Mouse (Mus musculus) embryonic facial prominence, embryonic 10.5 days (tissue): ENCODE data around the gene Gsc2. TPM values are rescaled to one million over a fixed set of nuclear protein-coding genes. Genes with fewer than 3 reads are reported as not detected.

Source experiments
- DNase-seq: peaks from one replicate; pipeline ENCODE4 v3.0.0-alpha.2; 2017; ENCODE audit warnings: low spot score
- H3K27ac ChIP-seq: fragments of 300-500 bp; sonication (generic); replicated peaks from 2 replicates; pipeline ENCODE4 v1.5.1; 2016; ENCODE audit warnings: mild to moderate bottlenecking
- H3K27me3 ChIP-seq: fragments of 300-500 bp; sonication (generic); replicated peaks from 2 replicates; pipeline ENCODE4 v1.6.1; 2016; ENCODE audit warnings: low read depth, mild to moderate bottlenecking; ENCODE audit not compliant: poor library complexity, severe bottlenecking
- H3K36me3 ChIP-seq: fragments of 300-500 bp; sonication (generic); replicated peaks from 2 replicates; pipeline ENCODE4 v1.6.1; 2016; ENCODE audit warnings: mild to moderate bottlenecking, moderate library complexity
- H3K4me1 ChIP-seq: fragments of 300-500 bp; sonication (generic); 2 replicates; pipeline ENCODE4 v1.6.1; 2016
- H3K4me3 ChIP-seq: fragments of 300-500 bp; sonication (generic); 2 replicates; pipeline ENCODE4 v1.5.1; 2016; ENCODE audit warnings: mild to moderate bottlenecking, moderate library complexity
- H3K9me3 ChIP-seq: fragments of 300-500 bp; sonication (generic); 2 replicates; pipeline ENCODE4 v1.6.1; 2016; ENCODE audit warnings: mild to moderate bottlenecking
- WGBS: fragments of 180-500 bp; shearing (Covaris S2); methylation state at CpG from one replicate; pipeline ENCODE4 v1.1.7; 2016; 5-methylcytosine and 5-hydroxymethylcytosine counted together
- polyA plus RNA-seq: library from polyadenylated mRNA; unstranded; fragments of >200 nt; fragmentation: Nextera tagmentation; extraction: Ambion mirVana; gene quantifications from 2 replicates; pipeline ENCODE4 v1.2.1, GENCODE M21; 2016

The Gsc2 gene
- polyA plus RNA-seq, 1 experiment from 2014 or later, result not detected

DNA sequence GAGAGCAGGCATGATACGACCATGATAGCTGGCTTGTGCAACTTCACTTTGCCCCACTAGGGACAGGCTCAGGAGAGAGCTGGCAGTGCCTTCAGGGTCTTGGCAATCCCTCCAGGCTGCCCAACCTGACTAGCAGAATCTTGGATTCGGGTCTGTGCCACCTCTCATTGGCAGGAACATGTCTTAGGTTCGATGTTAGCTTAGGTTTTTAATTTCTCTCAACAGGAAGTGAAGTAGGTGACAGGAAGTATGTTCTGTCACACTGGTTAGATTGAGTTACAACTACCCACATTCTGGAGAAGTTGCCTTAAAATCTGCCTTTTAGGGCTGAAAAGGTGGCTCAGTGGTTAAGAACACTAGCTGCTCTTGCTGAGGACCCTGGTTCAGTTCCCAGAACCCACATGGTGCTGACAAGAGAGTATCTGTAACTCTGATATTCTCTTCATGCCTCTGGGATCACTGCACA lies 19.6 kb upstream of the Gsc2 start:
- H3K36me3 ChIP-seq, result no peaks in the 10 kb centered on the region
- H3K27me3 ChIP-seq, result peaks cover 30% of the 10 kb centered on the region
- no peak for DNase-seq
- no peaks in the 10 kb centered on the region for H3K9me3 ChIP-seq
- H3K27ac ChIP-seq, result no peak overlapping the region
- 65% methylated on average over 3 of the region's 3 CpGs for WGBS
- H3K4me3 ChIP-seq, result no peak overlapping the region
- H3K4me1 ChIP-seq, result peaks cover under 1% of the 10 kb centered on the region

DNA sequence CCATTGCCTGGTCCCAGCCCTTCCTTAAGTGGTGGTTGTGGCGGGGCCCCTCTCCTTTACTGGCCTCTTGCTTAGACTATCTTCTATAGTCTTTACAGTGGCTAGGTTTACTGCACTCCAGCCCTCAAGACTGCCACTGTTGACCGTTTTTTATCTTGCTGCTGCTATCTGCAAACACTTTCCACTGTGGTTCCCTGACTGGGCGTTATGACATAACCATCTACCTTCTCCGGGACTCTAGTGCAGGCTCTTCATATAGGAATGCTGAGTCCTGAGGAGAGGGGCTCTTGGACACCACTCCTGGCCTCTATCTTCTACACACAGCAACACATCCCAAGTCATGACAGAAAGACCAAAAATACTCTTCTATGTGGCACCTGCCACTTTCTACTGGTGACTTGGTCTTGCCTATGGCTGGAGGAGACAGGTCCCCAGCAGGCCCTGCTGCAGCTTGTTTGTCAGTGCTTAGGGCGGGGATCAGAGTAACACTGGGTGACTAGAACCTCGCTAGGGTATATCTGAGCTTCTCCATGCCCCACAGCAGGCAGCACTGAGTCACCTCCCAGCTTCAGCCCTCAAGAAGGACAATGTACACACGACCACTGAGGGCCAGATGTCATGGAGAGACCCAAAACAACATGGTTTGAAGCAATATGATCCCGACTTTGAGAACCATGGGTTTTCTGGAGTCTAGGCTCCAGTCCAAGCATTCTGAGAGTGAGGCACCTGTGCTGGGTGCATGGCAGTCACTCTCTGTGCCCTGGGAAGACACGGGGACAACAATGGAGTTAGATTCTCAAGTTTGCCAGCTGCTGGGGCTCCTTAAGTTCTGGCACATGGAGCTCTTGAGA lies 19.0 kb upstream of the Gsc2 start:
- 73% methylated on average over 9 of the region's 9 CpGs for WGBS
- DNase-seq, result no peak
- Histone ChIP-seq H3K9me3 (no peaks in the 10 kb centered on the region), H3K36me3 (no peaks in the 10 kb centered on the region), H3K4me3 (no peak overlapping the region), H3K27me3 (peaks cover 28% of the 10 kb centered on the region), H3K27ac (no peak overlapping the region), H3K4me1 (peaks cover 7% of the 10 kb centered on the region)

DNA sequence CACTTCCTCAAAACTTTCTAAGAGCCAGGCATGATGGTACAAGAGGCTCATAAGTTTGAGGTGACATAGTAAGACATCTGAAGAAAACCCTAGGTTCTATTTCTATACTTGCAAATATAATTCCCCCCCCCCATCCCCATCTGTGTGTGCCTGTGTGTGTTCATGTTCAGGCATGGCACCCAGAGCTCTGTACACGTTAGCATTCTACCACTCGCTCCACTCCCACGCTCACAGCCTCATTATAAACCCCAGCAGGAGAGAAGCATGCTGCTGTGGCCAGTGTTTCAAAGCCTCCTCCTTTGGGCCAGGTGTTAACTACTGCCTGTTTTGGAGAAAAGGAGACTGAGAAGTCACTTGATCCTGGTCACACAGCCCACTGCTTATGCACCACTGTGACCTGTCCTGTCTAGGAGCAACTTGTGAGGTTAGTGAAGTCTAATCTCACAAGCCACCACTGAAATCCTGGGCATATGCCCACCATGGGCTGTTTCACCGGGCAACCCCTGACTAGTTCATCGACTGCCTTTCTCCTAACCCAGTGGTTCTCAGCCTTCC lies 17.1 kb upstream of the Gsc2 start:
- WGBS, result 79% methylated on average over 5 of the region's 5 CpGs
- no peak overlapping the region for H3K27ac ChIP-seq
- peaks cover 24% of the 10 kb centered on the region for H3K4me1 ChIP-seq
- no peaks in the 10 kb centered on the region for H3K36me3 ChIP-seq
- no peaks in the 10 kb centered on the region for H3K9me3 ChIP-seq
- H3K27me3 ChIP-seq, result peaks cover 10% of the 10 kb centered on the region
- no peak for DNase-seq
- H3K4me3 ChIP-seq, result no peak overlapping the region

DNA sequence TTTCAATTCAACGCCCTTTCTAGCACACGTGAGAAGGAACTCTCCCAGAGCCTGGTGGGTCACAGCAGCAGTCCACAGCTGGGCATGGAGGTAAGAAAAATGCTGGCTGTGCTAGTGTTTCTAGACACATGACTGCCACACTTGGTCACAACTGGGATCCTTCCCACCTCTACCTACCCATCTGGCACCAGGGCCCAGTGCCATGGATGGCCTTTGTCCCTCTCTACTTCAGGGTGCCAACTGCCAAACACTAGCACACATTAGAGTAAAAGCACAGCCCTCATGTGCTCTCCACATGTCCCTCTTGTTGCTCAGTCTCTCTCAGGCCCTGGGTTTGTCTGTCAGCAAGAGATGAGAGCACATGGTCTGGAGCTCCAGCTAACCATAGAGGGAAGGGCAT lies 14.8 kb upstream of the Gsc2 start:
- peaks cover 27% of the 10 kb centered on the region for H3K4me1 ChIP-seq
- no peaks in the 10 kb centered on the region for H3K9me3 ChIP-seq
- H3K36me3 ChIP-seq, result peaks cover 19% of the 10 kb centered on the region
- H3K27me3 ChIP-seq, result no peaks in the 10 kb centered on the region
- no peak overlapping the region for H3K27ac ChIP-seq
- DNase-seq, result no peak
- WGBS, result 75% methylated on average over 2 of the region's 2 CpGs
- H3K4me3 ChIP-seq, result no peak overlapping the region

DNA sequence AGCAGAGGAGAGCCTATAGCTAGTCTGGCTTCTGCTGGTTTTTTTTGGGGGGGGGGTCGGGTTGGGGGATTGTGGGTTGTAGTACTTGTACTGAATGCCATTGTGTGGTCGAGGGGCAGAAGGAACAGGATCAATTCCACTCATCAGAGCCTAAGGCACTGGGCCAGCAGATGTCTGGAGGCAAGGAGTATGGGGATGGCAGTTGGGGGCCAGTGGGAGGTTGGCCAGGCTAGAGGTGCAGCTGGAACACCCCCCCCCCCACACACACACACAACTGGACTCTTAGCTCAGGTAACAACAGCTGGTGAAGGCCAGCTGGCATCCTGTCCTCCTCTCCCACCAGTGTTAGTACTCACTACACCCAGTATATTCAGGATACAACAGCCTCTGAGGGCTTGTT lies 14.4 kb upstream of the Gsc2 start:
- H3K36me3 ChIP-seq, result peaks cover 23% of the 10 kb centered on the region
- H3K4me3 ChIP-seq, result peak overlapping the region; percentile 95
- 10% methylated on average over 2 of the region's 2 CpGs for WGBS
- no peaks in the 10 kb centered on the region for H3K9me3 ChIP-seq
- no peaks in the 10 kb centered on the region for H3K27me3 ChIP-seq
- DNase-seq, result no peak
- H3K27ac ChIP-seq, result peak overlapping the region; percentile 88
- H3K4me1 ChIP-seq, result peaks cover 27% of the 10 kb centered on the region

GRCm38 (mm10) chr16:17928627-17929104 lies 13.8 kb upstream of the Gsc2 start:
- DNase-seq, result peak; percentile 82
- H3K36me3 ChIP-seq, result peaks cover 24% of the 10 kb centered on the region
- H3K9me3 ChIP-seq, result no peaks in the 10 kb centered on the region
- peak overlapping the region; percentile 88 for H3K27ac ChIP-seq
- peaks cover 27% of the 10 kb centered on the region for H3K4me1 ChIP-seq
- H3K4me3 ChIP-seq, result peak overlapping the region; percentile 95
- H3K27me3 ChIP-seq, result no peaks in the 10 kb centered on the region
- 1% methylated on average over 9 of the region's 9 CpGs for WGBS

- no peaks in the 10 kb centered on the region for H3K9me3 ChIP-seq
- no peaks in the 10 kb centered on the region for H3K27me3 ChIP-seq
- H3K4me1 ChIP-seq, result peaks cover 30% of the 10 kb centered on the region
- peak; percentile 90 for DNase-seq
- peaks cover 24% of the 10 kb centered on the region for H3K36me3 ChIP-seq
- H3K27ac ChIP-seq, result peak within 1 kb of the TSS; percentile 88
- 0% methylated on average over 47 of the region's 47 CpGs for whole genome bisulfite sequencing
- H3K4me3 ChIP-seq, result peak within 1 kb of the TSS; percentile 95
These were observed 13.3 kb upstream of the Gsc2 start, which contains the start of gene Slc25a1 for GRCm38 (mm10) chr16:17928087-17928580. Slc25a1 (minus strand) TSS chr16:17928219.

DNA sequence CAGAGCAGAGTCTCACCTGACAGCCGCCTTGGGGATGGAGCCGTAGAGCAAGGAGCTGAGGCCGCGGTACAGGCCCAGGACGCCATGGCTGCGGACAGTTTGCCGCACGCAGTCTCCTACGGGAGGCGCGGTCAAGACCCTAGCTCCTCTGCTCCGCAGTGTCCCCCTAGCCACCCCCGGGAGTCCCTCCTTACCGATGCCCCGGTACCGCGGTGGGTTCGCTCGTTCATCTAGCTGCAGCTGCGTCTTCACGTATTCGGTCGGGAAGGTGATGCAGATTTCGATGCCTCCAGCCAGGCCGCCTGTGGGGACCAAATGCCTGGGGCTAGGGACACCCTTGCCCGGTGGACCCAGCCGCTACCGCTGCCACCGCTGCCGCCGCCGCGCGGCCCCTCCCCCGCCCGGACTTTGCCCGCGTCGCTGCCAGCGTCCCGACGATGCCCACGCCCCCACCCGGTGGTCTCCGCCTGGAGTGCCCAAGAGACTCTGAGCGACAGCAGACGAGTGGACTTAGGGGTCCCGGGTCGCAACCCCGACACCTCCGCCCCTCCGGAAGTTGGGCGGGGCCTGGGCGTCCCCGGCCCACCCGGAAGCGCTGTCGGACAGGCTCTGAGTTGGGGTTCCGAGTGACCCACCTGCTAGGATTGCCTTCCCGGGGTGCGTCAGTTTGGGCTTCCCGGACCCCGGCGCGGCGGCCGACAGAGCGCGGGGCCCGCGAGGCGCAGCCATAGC lies 12.7 kb upstream of the Gsc2 start:
- peak overlapping the region; percentile 88 for H3K27ac ChIP-seq
- H3K36me3 ChIP-seq, result peaks cover 24% of the 10 kb centered on the region
- peaks cover 35% of the 10 kb centered on the region for H3K4me1 ChIP-seq
- WGBS, result under 1% methylated on average over 72 of the region's 72 CpGs
- no peak for DNase-seq
- H3K27me3 ChIP-seq, result no peaks in the 10 kb centered on the region
- no peaks in the 10 kb centered on the region for H3K9me3 ChIP-seq
- peak overlapping the region; percentile 95 for H3K4me3 ChIP-seq

DNA sequence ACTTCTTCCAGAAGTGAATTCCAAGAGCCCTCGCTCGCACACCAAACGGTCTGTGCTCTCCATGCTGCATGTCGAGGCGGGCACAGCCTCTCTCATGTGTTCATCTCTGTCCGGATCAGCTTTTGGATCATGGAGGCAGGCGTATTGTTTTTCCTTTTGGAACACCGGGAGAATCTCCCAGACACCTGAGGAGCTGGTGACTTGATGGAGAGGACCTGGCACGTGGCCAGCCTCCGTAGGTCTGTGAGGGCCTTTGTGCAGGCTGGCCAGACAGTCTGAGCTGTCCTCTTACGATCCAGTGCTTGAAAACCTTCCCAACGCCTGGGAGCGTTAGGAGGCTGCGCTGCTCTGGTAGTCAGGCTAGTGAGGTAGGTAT lies 7.3 kb upstream of the Gsc2 start:
- Histone ChIP-seq H3K27me3 (peaks cover 40% of the 10 kb centered on the region), H3K36me3 (peaks cover 24% of the 10 kb centered on the region), H3K9me3 (no peaks in the 10 kb centered on the region), H3K4me1 (peaks cover 32% of the 10 kb centered on the region), H3K4me3 (peak overlapping the region; percentile 84), H3K27ac (peak overlapping the region; percentile 89)
- DNase-seq, result no peak
- under 1% methylated on average over 14 of the region's 14 CpGs for WGBS

DNA sequence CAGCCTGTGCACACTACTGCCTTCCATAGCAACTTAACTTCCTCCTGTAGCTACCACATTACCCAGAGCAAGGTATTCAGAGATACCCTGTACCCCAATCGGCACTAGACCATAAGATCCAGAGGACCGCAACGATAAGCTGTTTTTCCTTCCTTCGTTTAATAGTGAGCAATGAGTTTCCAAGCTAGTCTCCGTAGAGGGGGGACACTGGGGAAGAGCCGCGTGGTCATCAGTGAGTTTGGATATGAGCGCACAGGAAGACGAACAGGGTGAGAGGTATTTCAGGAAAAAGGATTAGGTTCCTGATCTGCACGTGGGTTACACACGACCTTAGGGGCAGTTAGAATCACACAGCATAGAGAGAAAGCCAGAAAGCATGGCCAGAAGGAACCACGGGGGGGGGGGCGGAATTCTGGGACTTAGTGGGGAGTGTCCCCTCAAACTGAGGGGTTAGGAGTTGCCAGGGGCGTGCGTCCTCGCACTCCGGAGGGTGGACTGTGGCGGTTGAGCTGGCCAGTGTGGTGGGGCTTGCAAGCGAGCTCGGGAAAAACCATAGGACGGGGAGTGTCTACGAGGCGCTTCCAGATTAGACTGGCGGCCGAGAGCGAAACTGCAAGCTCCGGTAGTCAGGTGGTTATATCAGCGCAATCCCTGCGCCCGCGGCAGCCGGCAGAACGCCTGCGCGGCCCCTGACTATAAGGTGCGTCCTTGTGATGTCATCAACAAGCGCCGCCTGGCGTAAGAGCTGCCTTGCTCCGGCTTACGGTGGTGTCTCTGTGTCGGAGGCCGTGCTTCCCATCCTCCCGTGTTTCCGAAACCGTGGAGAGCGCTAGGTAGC lies 6.7 kb upstream of the Gsc2 start:
- peak overlapping the region; percentile 89 for H3K27ac ChIP-seq
- peak overlapping the region; percentile 84 for H3K4me3 ChIP-seq
- WGBS, result 4% methylated on average over 47 of the region's 47 CpGs

DNA sequence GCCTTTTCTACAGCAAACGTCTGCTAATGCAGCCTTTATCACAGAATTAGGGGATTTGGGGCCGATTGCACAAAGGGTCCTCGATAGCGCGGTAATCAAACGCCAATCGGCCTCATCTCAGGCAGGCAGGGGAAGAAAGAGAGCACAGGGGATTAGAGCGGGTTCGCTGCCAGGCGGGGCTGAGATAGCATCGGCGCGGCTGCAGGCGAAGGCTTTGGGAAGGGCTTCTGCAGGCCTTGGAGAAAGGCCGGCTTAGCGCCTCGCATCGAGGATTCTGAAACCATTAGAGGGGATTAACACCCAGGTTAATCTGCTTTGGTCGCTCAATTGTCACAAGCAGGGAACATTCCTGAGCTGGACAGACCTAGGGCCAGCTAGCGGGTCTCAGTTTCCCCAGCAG lies 5.7 kb upstream of the Gsc2 start:
- peak; percentile 39 for DNase-seq
- 5% methylated on average over 20 of the region's 20 CpGs for WGBS
- Histone ChIP-seq H3K9me3 (no peaks in the 10 kb centered on the region), H3K27me3 (peaks cover 56% of the 10 kb centered on the region), H3K4me3 (peak overlapping the region; percentile 84), H3K27ac (peak overlapping the region; percentile 89), H3K36me3 (peaks cover 14% of the 10 kb centered on the region), H3K4me1 (peaks cover 27% of the 10 kb centered on the region)

More for the DNA sequence above, 6.7 kb upstream of the Gsc2 start:
- Histone ChIP-seq H3K27me3 (peaks cover 46% of the 10 kb centered on the region), H3K36me3 (peaks cover 24% of the 10 kb centered on the region), H3K4me1 (peaks cover 27% of the 10 kb centered on the region), H3K9me3 (no peaks in the 10 kb centered on the region)
- DNase-seq, result peak; percentile 96
